Mouse (Mus musculus) thymus, postnatal 0 days (tissue): ENCODE data around the gene Dnajc10. TPM values are rescaled to one million over a fixed set of nuclear protein-coding genes. Genes with fewer than 3 reads are reported as not detected.

ENCODE experiments used
- DNase-seq: peaks from one replicate; pipeline ENCODE4 v3.0.0-alpha.2; 2015; ENCODE audit warnings: low spot score
- polyA plus RNA-seq: library from polyadenylated mRNA; unstranded; fragments of >200 nt; fragmentation: Nextera tagmentation; extraction: Ambion mirVana; gene quantifications from 2 replicates; pipeline ENCODE4 v1.2.1, GENCODE M21; 2015

The Dnajc10 gene
- polyA plus RNA-seq, 1 experiment from 2014 or later = 47.5 TPM

- DNase-seq = no peak
Measured at GRCm38 (mm10) chr2:80340537-80340936, 25.3 kb downstream of the Dnajc10 start.

DNA sequence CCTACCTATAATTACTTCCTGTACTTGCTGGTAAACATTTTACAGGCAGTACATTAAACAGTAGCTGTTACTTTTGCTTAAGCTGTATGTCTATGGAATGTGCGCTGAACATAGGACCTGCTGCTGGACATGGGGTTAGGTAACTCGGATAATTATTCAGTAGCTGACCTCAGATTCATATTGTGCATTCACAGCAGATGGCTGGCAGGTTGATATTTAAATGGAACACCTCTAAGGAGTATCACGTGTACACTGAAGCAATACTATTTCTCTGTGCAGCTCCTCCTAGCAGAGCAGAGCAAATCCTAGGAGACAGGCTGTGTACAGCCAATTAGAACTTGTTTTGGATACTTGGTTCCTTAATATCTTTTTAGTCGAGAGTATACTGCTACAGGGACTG lies 39.3 kb downstream of the Dnajc10 start:
- no peak for DNase-seq

DNA sequence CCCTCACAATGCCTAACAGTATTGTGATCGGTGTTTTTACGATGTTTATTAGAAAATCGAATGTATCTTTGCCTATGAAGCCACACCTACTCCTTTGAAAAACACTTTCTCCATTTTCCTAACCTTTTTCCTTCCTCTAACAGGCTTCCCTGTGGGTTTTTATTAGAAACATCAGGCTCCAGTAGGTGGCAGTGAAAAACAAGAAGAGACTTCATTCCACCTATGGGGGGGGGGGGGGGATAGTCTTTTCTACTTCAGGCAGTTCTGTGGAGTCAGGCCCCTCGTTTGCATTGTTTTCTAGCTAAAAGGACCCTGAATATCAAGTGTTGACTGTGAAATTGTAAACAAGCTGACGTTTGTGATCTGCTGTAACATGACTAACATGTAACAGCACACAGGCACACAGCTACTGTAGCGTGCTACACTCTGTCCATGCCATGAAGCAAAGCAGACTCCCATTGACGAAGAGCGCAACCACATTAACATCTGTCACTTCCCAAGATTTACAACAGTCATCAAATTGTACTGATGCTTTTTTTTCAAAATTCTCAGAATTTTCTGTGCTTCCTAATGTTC lies 41.5 kb downstream of the Dnajc10 start:
- no peak for DNase-seq

DNA sequence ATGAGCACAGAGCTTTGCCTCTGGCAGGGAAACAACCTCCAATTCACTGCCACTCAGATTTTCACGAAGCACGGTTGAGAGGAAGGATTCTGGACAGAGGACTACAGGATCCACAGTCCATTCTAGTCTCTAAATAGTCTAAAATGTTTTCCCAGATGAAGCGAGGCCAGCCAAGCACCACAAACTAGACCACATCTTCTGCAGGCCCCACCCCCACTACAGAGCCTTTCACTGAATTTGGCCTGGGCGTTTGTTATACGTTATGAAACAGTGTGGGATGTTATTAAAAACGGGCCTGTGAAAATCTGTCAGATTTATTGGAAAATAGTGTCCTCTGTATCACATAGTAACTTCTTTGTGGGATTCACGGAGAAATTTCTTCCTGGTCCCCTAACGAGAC lies 56.2 kb downstream of the Dnajc10 start:
- no peak for DNase-seq

- no peak for DNase-seq
Measured at GRCm38 (mm10) chr2:80374892-80375291, 59.6 kb downstream of the Dnajc10 start.

GRCm38 (mm10) chr2:80379848-80380247 lies 64.6 kb downstream of the Dnajc10 start:
- DNase-seq = no peak

GRCm38 (mm10) chr2:80384447-80384846 lies 69.2 kb downstream of the Dnajc10 start:
- DNase-seq = no peak

GRCm38 (mm10) chr2:80386255-80386654 lies 71.0 kb downstream of the Dnajc10 start:
- DNase-seq = no peak

- no peak for DNase-seq
Measured at GRCm38 (mm10) chr2:80387668-80388067, 72.4 kb downstream of the Dnajc10 start.

- no peak for DNase-seq
Measured at GRCm38 (mm10) chr2:80388341-80388740, 73.1 kb downstream of the Dnajc10 start.

GRCm38 (mm10) chr2:80396057-80396456 lies 80.8 kb downstream of the Dnajc10 start:
- no peak for DNase-seq

- DNase-seq = no peak
Measured at GRCm38 (mm10) chr2:80396864-80397263, 81.6 kb downstream of the Dnajc10 start.

DNA sequence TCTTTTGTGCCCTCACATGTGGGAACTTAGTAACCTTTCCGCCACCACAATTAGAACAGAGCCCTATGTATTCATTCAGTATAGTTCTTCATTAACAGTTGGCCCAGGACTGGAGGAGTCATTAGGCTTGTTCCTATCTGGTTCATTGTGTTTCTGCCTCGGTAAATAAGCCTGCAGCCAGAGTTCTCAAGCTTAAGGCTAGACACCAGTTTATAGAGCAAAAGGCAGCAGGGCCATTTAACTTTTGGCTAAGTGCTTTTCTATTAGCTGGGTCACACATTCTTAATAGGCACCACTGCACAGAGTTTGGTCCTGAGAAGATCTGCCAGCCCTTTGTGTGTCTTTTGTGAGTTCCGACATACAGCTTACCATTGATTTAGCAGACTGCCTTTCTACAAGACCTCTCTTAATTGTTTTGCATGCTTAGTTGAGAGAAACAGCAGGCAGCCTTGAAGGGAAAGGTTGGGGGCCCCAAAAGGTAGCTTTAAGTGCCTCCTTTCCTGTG lies 83.4 kb downstream of the Dnajc10 start:
- no peak for DNase-seq

Other genes starting within 250 kb of the Dnajc10 start
- 0.55 and 0.92 TPM in 2 replicates for gene Pde1a, start 186.0 kb upstream of the Dnajc10 start, polyA plus RNA-seq
- not detected in 2 replicates for gene Prdx6b, start 23.0 kb upstream of the Dnajc10 start, polyA plus RNA-seq
- 0.10 and 0.28 TPM in 2 replicates for gene Frzb, start 132.2 kb downstream of the Dnajc10 start, polyA plus RNA-seq